Comparison of ENCODE assay signal across 25 mouse cellular contexts in the genomic region with DNA sequence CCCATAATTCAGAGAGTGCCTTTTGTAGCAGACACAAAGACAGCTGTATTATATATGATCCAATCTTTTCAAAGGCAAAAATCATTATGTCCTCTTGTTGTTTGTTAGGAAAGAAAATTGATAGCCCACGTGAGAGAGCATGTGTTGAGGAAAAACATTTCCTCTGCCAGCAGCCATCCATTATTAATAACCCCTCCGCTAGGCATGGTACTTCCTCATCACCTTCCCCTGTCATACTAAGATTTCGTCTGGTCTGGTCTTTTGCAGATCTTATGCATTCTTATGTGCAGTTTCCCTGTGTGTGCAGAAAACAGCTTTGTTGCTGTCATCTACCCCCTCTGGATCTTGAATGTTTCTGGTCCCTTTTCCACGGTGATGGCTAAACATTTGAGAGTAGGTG.
DNase-seq lines count a peak whose midpoint lies in the region; ATAC-seq and TF ChIP-seq lines count a peak whose summit lies in the region.
"Had no signal": no experiment of that assay in that cellular context is flagged by ENCODE, and none has a peak within 500 bp of the region (broad histone marks: within the 10 kb centered on the region; RNA-seq: fewer than 3 reads in every experiment).

No protein-coding gene starts in this region.

- no peaks in the 10 kb centered on the region for H3K36me3 ChIP-seq in forebrain, embryonic 15.5 days
- no peaks in the 10 kb centered on the region for H3K36me3 ChIP-seq in forebrain, postnatal 0 days (ENCODE audit: insufficient read depth)
- H3K36me3 ChIP-seq in neural tube, embryonic 11.5 days (ENCODE audit: control insufficient read depth, insufficient read depth, low read length) = no peaks in the 10 kb centered on the region
- no peaks in the 10 kb centered on the region for H3K36me3 ChIP-seq in neural tube, embryonic 14.5 days (ENCODE audit: control insufficient read depth, insufficient read depth, low read length)
- no peaks in the 10 kb centered on the region for H3K36me3 ChIP-seq in kidney, adult 2 months (ENCODE audit: control insufficient read depth, insufficient read depth, low read length)
- no peaks in the 10 kb centered on the region for H3K36me3 ChIP-seq in thymus, adult 2 months (ENCODE audit: control insufficient read depth, insufficient read depth, low read length)
- H3K36me3 ChIP-seq: heart, embryonic 10.5 days; heart, embryonic 13.5 days; hindbrain, embryonic 12.5 days; intestine, embryonic 15.5 days had no signal

- H3K27ac ChIP-seq in forebrain, embryonic 15.5 days (replicated peaks) = no peak overlapping the region
- no peak overlapping the region for H3K27ac ChIP-seq in forebrain, postnatal 0 days (ENCODE audit: low read depth, low read length)
- no peak overlapping the region for H3K27ac ChIP-seq in neural tube, embryonic 11.5 days (ENCODE audit: low read depth, low read length)
- no peak overlapping the region for H3K27ac ChIP-seq in neural tube, embryonic 14.5 days (ENCODE audit: low read depth, low read length)
- no peak overlapping the region for H3K27ac ChIP-seq in kidney, adult 2 months (ENCODE audit: insufficient read depth, low read depth, low read length)
- no peak overlapping the region for H3K27ac ChIP-seq in thymus, adult 2 months (ENCODE audit: control insufficient read depth, insufficient read depth, low read length)
- H3K27ac ChIP-seq: heart, adult 2 months; heart, embryonic 10.5 days; heart, embryonic 13.5 days; hindbrain, embryonic 12.5 days; intestine, embryonic 15.5 days had no signal

- H3K4me3 ChIP-seq in forebrain, embryonic 15.5 days = no peak overlapping the region
- H3K4me3 ChIP-seq in forebrain, postnatal 0 days (ENCODE audit: low read depth, low read length) = no peak overlapping the region
- no peak overlapping the region for H3K4me3 ChIP-seq in neural tube, embryonic 11.5 days (ENCODE audit: low read depth, low read length)
- H3K4me3 ChIP-seq in neural tube, embryonic 14.5 days (ENCODE audit: low read depth, low read length) = no peak overlapping the region
- H3K4me3 ChIP-seq in kidney, adult 2 months (ENCODE audit: insufficient read depth, low read depth, low read length) = no peak overlapping the region
- no peak overlapping the region for H3K4me3 ChIP-seq in thymus, adult 2 months (ENCODE audit: control insufficient read depth, insufficient read depth, low read length)
- H3K4me3 ChIP-seq: heart, adult 2 months; heart, embryonic 10.5 days; heart, embryonic 13.5 days; hindbrain, embryonic 12.5 days; intestine, embryonic 15.5 days had no signal

- H3K9me3 ChIP-seq in forebrain, embryonic 15.5 days = no peaks in the 10 kb centered on the region
- no peaks in the 10 kb centered on the region for H3K9me3 ChIP-seq in forebrain, postnatal 0 days (ENCODE audit: low read length)
- H3K9me3 ChIP-seq in neural tube, embryonic 11.5 days (ENCODE audit: control insufficient read depth, low read length) = no peaks in the 10 kb centered on the region
- H3K9me3 ChIP-seq in neural tube, embryonic 14.5 days (ENCODE audit: control insufficient read depth, low read length) = no peaks in the 10 kb centered on the region
- H3K9me3 ChIP-seq: heart, embryonic 10.5 days; heart, embryonic 13.5 days; hindbrain, embryonic 12.5 days; intestine, embryonic 15.5 days had no signal

- H3K27me3 ChIP-seq in forebrain, embryonic 15.5 days = no peaks in the 10 kb centered on the region
- no peaks in the 10 kb centered on the region for H3K27me3 ChIP-seq in forebrain, postnatal 0 days (ENCODE audit: insufficient read depth, low read length)
- H3K27me3 ChIP-seq in neural tube, embryonic 11.5 days (ENCODE audit: control insufficient read depth, insufficient read depth, low read length) = no peaks in the 10 kb centered on the region
- no peaks in the 10 kb centered on the region for H3K27me3 ChIP-seq in neural tube, embryonic 14.5 days (ENCODE audit: control insufficient read depth, insufficient read depth, low read length)
- no peaks in the 10 kb centered on the region for H3K27me3 ChIP-seq in kidney, adult 2 months (replicated peaks; ENCODE audit: control insufficient read depth, insufficient read depth, low read length)
- H3K27me3 ChIP-seq in thymus, adult 2 months (ENCODE audit: control insufficient read depth, insufficient read depth, low read length) = no peaks in the 10 kb centered on the region
- H3K27me3 ChIP-seq: heart, embryonic 13.5 days; hindbrain, embryonic 12.5 days; intestine, embryonic 15.5 days had no signal

- H3K4me1 ChIP-seq in forebrain, embryonic 15.5 days = no peaks in the 10 kb centered on the region
- no peaks in the 10 kb centered on the region for H3K4me1 ChIP-seq in forebrain, postnatal 0 days (ENCODE audit: insufficient read depth)
- H3K4me1 ChIP-seq in neural tube, embryonic 11.5 days (ENCODE audit: control insufficient read depth, insufficient read depth, low read length) = no peaks in the 10 kb centered on the region
- H3K4me1 ChIP-seq in neural tube, embryonic 14.5 days (ENCODE audit: control insufficient read depth, insufficient read depth, low read length) = no peaks in the 10 kb centered on the region
- no peaks in the 10 kb centered on the region for H3K4me1 ChIP-seq in kidney, adult 2 months (ENCODE audit: control insufficient read depth, insufficient read depth, low read length)
- no peaks in the 10 kb centered on the region for H3K4me1 ChIP-seq in thymus, adult 2 months (replicated peaks; ENCODE audit: control insufficient read depth, insufficient read depth, low read length)
- H3K4me1 ChIP-seq: heart, embryonic 10.5 days; heart, embryonic 13.5 days; hindbrain, embryonic 12.5 days; intestine, embryonic 15.5 days had no signal

- 0 out of 2 replicates have a peak, but pooled peaks have one; percentile 16 for ATAC-seq in forebrain, embryonic 15.5 days (replicated peaks)
- no peak for ATAC-seq in forebrain, postnatal 0 days
- peak; percentile 63; the same call in 1 of the 2 replicates for ATAC-seq in neural tube, embryonic 11.5 days (ENCODE audit: insufficient read depth, low FRiP score, low TSS enrichment)
- ATAC-seq in neural tube, embryonic 14.5 days (ENCODE audit: low read depth) = peak; percentile 31; the same call in 1 of the 2 replicates
- ATAC-seq: activated CD4-positive, CD25-positive, alpha-beta regulatory T cell, adult 4 months; CD4-positive, CD25-positive, alpha-beta regulatory T cell, adult 4 months; hindbrain, embryonic 16.5 days; intestine, embryonic 15.5 days had no signal

- H3K9ac ChIP-seq in forebrain, embryonic 15.5 days (replicated peaks) = no peak overlapping the region
- H3K9ac ChIP-seq in forebrain, postnatal 0 days = no peak overlapping the region
- H3K9ac ChIP-seq in neural tube, embryonic 11.5 days (ENCODE audit: low read length) = no peak overlapping the region
- H3K9ac ChIP-seq in neural tube, embryonic 14.5 days (replicated peaks; ENCODE audit: low read depth, low read length) = no peak overlapping the region
- H3K9ac ChIP-seq: heart, embryonic 13.5 days; hindbrain, embryonic 12.5 days; intestine, embryonic 15.5 days had no signal

- no peak overlapping the region for H3K4me2 ChIP-seq in forebrain, embryonic 15.5 days (replicated peaks)
- no peak overlapping the region for H3K4me2 ChIP-seq in forebrain, postnatal 0 days (ENCODE audit: low read depth)
- no peak overlapping the region for H3K4me2 ChIP-seq in neural tube, embryonic 11.5 days (ENCODE audit: low read depth)
- H3K4me2 ChIP-seq in neural tube, embryonic 14.5 days (ENCODE audit: low read depth, low read length) = no peak overlapping the region
- H3K4me2 ChIP-seq: heart, embryonic 13.5 days; hindbrain, embryonic 12.5 days; intestine, embryonic 15.5 days had no signal

- DNase-seq in forebrain, postnatal 0 days = no peak
- DNase-seq in neural tube, embryonic 11.5 days (ENCODE audit: low spot score) = no peak
- no peak for DNase-seq in neural tube, embryonic 10.5 days (ENCODE audit: extremely low spot score, low spot score)
- peak; percentile 25 for DNase-seq in brain, embryonic 14.5 days (ENCODE audit: low read depth)
- DNase-seq in kidney, adult 2 months = no peak
- no peak for DNase-seq in thymus, adult 2 months
- DNase-seq: adrenal gland, adult 8-10 months; adrenal gland, postnatal 25 days; cerebellum, adult 18-20 months; cerebellum, adult 9-10 months; cerebellum, postnatal 14 days; gastrocnemius, postnatal 10 days; gastrocnemius, postnatal 36 days; heart, adult 2 months; heart, postnatal 14 days; heart, postnatal 4 days had no signal

- 64% methylated on average over 4 of the region's 4 CpGs for whole genome bisulfite sequencing in forebrain, embryonic 15.5 days
- WGBS in forebrain, postnatal 0 days = 58% methylated on average over 4 of the region's 4 CpGs
- 66% methylated on average over 4 of the region's 4 CpGs for WGBS in neural tube, embryonic 11.5 days
- WGBS in neural tube, embryonic 14.5 days = 53% methylated on average over 4 of the region's 4 CpGs
- WGBS in kidney, adult 2 months = 58% methylated on average over 4 of the region's 4 CpGs
- 58% methylated on average over 4 of the region's 4 CpGs for WGBS in thymus, adult 2 months

- TF ChIP-seq POLR2A in brain, embryonic 14.5 days (IDR thresholded peaks at IDR 0.05; ENCODE audit: borderline replicate concordance, extremely low read depth, insufficient read depth, insufficient read length, poor library complexity, severe bottlenecking) = no peak
- TF ChIP-seq POLR2A in kidney, adult 2 months (IDR thresholded peaks at IDR 0.05; ENCODE audit: low read depth, low read length) = no peak
- no peak for TF ChIP-seq POLR2A in thymus, adult 2 months (IDR thresholded peaks at IDR 0.05; ENCODE audit: control insufficient read depth, extremely low read depth, insufficient read depth, low read length, poor library complexity)

- no peak for TF ChIP-seq CTCF in forebrain, postnatal 0 days (IDR thresholded peaks at IDR 0.05; ENCODE audit: low read depth)
- TF ChIP-seq CTCF in brain, embryonic 14.5 days (IDR thresholded peaks at IDR 0.05; ENCODE audit: borderline replicate concordance, extremely low read depth, insufficient read depth, insufficient read length) = no peak
- no peak for TF ChIP-seq CTCF in kidney, adult 2 months (conservative IDR thresholded peaks at IDR 0.05; ENCODE audit: insufficient read depth, insufficient read length, low read depth, low read length)
- TF ChIP-seq CTCF in thymus, adult 2 months (IDR thresholded peaks at IDR 0.05; ENCODE audit: borderline replicate concordance, control insufficient read depth, extremely low read depth, insufficient read depth, low read length, poor library complexity) = no peak
